Mouse (Mus musculus) T-helper 17 cell (primary cell): Measurements from ENCODE around the gene Phf19.

ENCODE experiments used
- in situ Hi-C, 2 experiments: fragments of 300-600 bp; cut with MboI, MseI; formaldehyde crosslinking; loops; 1 replicate in 1 of 2; 2 replicates in 1 of 2; pipeline ENCODE4 v1.15.1; 2025; ENCODE audit warnings: high pct_unique_total_duplicates in 2 of 2

Gene Phf19

GRCm38 (mm10) chr2:34941061-34941675, 27.3 kb upstream of the Phf19 start:
- in situ Hi-C loops: no loop called here

DNA sequence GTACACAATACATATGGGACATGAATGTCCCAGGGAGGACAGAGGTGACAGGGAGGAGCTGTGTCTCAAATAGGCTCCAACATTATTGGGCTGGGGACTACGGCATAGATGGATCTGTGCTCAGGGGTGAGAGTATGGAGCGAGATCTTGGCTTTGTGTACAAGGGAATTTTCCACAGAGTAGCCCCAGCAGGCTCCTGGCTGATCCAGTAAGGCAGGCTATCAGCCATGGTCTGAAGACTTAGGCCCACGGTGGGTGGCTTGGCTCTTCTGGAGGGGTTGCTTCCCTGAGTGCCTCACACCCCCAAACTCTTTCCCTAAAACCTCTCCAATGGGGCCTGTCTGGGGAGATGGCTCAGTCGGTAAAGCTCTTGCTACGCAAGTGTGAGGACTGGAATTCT, 26.4 kb upstream of the Phf19 start:
- in situ Hi-C loops: no loop called here

- in situ Hi-C loops: no loop called here
Measured at GRCm38 (mm10) chr2:34938269-34939208, 24.7 kb upstream of the Phf19 start.

DNA sequence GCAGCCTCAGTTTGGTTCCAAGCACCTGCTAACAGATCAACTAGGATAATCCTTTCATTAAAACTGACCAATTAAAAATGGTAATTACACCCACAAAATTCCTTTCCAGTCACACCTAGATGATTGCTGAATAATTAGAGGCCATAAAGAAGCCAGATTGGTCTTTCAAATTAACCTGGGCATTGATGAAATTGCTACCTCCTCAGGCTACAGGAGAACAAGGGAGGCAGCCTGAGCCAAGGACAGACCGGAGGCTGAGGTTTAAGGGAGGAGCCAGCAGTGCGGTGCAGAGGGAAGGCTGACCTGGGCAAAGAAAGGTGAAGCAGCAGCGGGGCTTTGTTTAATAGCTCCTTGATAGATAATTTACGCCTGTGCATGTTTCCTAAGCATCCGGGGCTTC, 23.6 kb upstream of the Phf19 start:
- in situ Hi-C loops: no loop called here

- in situ Hi-C loops: no loop called here
Measured at GRCm38 (mm10) chr2:34927320-34927719, 13.5 kb upstream of the Phf19 start.

- in situ Hi-C loops: no loop called here
Measured at GRCm38 (mm10) chr2:34922729-34923128, 8.9 kb upstream of the Phf19 start.

GRCm38 (mm10) chr2:34920144-34920543, 6.3 kb upstream of the Phf19 start:
- in situ Hi-C loops: no loop called here

DNA sequence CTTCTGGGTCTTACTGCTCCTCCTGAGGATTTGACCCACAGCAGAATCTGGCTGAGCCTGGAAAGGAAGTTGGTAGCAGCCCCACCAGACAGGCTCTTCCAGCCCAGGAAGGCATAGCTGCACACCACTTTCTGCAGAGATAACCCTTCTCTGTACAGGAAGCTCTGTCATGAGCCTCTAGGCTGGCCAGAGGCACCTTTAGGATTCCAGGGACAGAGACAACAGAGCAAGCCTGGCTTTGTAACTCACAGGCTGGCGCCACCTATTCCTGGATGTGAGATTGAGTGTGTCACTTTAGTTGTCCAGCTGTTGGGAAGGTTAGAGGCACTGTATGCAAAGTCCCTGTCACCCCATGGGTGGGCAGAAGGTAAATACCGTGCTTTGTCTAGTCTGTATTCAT, 1.3 kb upstream of the Phf19 start:
- in situ Hi-C loops: no loop called here

DNA sequence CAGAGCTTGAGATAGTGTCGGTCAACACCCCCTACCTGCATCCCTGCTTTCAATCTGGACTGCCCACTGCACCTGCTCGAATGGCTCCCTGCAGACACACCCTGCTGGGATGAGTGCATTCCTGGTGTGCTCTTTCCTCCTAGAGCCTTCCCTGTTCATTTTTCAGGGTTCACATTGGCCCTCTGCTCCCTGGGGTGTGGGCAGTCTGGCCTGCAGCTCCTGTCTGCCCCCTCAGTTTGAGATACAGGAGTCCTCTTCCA, 927 bp upstream of the Phf19 start:
- in situ Hi-C loops: loop anchor here (5.0 kb wide), 1 partner anchor 43 kb away; no protein-coding TSS in a partner anchor

- in situ Hi-C loops: loop anchor here (5.0 kb wide), 1 partner anchor 43 kb away; no protein-coding TSS in a partner anchor
Measured at GRCm38 (mm10) chr2:34914069-34914822, 420 bp upstream of the Phf19 start.

DNA sequence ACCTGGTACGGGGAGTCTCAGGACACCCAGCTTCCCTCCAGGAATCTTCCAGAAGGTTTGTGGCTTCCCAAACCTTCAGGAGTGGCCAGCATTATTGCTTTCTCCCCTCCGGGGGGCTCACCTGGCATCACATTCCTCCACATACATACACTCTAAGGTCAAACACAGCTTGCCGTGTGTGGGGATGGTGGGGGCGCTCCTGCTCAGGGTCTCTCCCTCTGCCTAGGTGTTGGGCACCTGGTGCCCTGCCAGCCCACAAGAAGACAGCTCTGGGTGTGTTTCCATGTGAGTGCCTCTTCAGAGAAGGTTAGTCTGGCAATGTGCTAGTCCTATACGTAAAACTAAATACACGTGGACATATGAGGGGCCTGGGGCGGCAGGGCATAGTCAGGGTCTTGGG, 1.2 kb downstream of the Phf19 start:
- in situ Hi-C loops: loop anchor here (5.0 kb wide), 1 partner anchor 45 kb away; no protein-coding TSS in a partner anchor

- in situ Hi-C loops: loop anchor here (5.0 kb wide), 1 partner anchor 45 kb away; no protein-coding TSS in a partner anchor
Measured at GRCm38 (mm10) chr2:34911871-34912270, 2.0 kb downstream of the Phf19 start.

DNA sequence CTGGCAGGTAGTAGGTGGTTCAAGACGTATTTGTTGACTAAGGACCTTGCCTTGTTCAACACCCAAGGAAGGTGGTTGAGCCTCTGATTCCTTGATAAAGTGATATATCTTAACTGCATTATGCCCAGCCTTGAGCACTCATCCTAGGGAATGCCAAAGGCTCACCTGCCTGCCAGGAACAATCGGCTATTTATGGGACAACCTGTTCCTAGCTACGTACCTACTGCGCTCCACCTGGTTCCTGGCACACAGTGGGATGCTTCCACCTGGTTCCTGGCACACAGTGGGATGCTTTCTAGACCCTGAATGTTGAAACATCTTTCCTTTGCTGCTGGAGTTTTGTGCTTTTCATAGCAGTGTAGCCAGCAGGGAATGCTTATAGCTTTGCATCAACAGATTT, 4.1 kb downstream of the Phf19 start:
- in situ Hi-C loops: loop anchor here (5.0 to 10.0 kb wide), 2 partner anchors 48 to 1025 kb away; partner anchors contain the start of gene Mvb12b (in 1 of the 2)

DNA sequence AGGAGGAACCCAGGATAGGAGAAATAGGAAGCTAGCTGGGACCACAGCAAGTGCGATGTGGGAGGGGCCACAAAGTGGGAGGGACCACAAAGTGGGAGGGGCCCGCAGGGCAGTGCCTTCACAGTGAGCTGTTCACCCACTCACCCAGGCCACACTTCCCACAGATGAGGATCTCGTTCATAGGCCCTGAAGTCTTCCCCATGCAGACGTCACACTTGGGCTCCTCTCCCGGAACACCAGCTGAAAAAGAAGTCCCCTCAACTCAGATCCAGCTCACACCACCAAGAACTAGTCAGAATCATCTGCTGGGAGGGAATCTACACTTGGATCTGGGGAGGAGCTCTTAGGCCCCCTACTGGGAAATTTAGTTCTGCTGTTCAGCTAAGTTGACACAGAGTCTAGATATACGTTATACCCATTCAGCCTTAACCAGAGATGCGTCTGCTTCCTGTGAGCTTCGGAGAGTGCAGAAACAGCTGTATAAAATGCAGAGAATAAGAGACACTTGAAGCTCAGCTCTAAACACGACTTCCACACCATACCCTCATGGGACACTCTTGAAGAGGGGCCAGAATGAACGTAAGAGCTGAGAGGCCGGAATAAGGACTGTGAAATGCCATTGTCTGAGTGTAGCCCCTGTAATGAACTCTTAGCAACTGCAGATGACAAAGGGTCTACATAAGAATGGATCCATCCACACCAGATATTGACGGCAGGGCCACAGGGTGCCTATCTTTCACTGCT, 6.8 kb downstream of the Phf19 start:
- in situ Hi-C loops: loop anchor here in 1 of 2 experiments (10.0 kb wide), 1 partner anchor 1022 kb away; the partner anchor contains the start of gene Mvb12b

DNA sequence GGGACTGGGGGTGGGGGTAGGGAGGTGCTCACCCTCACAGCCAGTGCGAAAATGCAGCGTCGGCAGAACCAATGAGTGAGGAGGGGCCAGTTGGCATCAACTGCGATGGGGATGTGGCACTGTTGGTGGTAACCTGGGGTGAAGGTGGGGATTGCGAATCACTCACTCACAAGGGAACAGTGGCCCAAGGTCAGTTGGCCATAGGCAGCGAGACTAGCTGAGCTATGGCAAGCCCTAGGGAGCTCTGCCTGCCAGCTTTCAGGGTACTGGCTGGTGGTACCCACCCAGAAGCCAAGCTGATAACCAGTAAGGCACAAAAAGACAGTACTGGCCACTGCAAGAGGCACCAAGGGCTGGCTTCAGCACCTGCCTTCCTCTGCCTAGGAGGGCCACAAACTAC, 7.4 kb downstream of the Phf19 start:
- in situ Hi-C loops: loop anchor here in 1 of 2 experiments (10.0 kb wide), 1 partner anchor 1022 kb away; the partner anchor contains the start of gene Mvb12b

- in situ Hi-C loops: loop anchor here in 1 of 2 experiments (10.0 kb wide), 1 partner anchor 1020 kb away; the partner anchor contains the start of gene Mvb12b
Measured at GRCm38 (mm10) chr2:34904849-34905542, 8.8 kb downstream of the Phf19 start.

DNA sequence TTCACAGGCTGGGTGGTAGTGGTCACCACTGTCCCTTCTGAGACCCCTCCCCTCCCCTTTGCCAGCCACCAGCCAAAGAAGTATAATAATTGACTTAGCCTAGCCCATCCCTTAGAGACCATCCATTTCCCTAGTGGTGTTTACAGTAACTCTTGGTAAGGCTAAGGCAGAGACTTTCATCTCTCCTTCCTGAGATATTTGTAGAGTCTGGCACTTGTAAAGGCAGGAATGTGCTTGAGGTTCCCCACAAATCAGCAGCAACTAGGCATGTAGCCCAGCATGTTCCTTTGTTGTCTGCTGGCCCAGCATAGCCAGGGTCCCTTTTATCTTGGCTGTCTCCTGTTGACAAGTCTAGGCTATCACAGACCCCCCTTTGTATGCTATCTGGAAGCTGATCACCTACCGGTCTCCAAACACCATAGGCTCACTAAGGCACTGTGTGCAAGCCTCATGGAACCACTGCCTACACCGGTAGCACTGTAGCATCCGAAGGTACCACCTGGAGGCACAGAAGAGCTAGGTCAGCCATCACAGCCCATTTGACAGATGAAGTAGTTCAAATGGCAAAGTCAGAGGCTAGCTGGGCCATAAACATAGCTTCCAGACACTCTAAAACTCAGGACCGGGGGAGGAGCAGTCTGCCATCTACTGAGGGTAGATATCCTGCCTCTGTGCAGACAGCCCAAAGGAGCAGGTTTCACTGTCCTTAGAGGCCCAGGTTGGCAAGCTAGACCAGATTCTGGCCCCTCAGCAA, 10.0 kb downstream of the Phf19 start:
- in situ Hi-C loops: loop anchor here in 1 of 2 experiments (10.0 kb wide), 1 partner anchor 1019 kb away; the partner anchor contains the start of gene Mvb12b

DNA sequence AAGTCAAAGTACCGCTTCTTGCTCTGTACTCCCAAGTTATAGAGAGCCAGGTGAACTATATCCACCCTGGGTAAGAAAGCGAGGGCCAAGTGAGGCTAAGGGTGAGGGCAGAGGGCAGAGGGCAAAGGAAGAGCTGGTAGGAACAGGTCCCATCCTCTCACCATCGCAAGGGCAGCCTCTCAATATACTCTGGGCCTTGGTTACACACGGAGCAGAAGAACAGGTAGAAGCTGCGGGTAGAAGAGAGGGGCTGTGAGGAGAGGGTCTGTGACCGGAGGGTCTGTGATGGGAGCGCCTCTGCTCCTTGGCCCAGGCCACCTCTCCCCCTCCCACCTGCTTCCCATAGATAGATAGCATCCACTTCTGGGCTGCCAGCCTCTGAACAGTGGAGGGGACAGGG, 10.6 kb downstream of the Phf19 start:
- in situ Hi-C loops: loop anchor here in 1 of 2 experiments (10.0 kb wide), 1 partner anchor 1018 kb away; the partner anchor contains the start of gene Mvb12b

GRCm38 (mm10) chr2:34902731-34903130, 11.1 kb downstream of the Phf19 start:
- in situ Hi-C loops: loop anchor here in 1 of 2 experiments (10.0 kb wide), 1 partner anchor 1018 kb away; the partner anchor contains the start of gene Mvb12b
